Mouse (Mus musculus) MN1 (cell line): Measurements from ENCODE around the gene Atp2b2.

Experiments
- DNase-seq: peaks from one replicate; pipeline ENCODE4 v3.0.0-alpha.2; 2016; ENCODE audit warnings: low spot score

Atp2b2 gene

DNA sequence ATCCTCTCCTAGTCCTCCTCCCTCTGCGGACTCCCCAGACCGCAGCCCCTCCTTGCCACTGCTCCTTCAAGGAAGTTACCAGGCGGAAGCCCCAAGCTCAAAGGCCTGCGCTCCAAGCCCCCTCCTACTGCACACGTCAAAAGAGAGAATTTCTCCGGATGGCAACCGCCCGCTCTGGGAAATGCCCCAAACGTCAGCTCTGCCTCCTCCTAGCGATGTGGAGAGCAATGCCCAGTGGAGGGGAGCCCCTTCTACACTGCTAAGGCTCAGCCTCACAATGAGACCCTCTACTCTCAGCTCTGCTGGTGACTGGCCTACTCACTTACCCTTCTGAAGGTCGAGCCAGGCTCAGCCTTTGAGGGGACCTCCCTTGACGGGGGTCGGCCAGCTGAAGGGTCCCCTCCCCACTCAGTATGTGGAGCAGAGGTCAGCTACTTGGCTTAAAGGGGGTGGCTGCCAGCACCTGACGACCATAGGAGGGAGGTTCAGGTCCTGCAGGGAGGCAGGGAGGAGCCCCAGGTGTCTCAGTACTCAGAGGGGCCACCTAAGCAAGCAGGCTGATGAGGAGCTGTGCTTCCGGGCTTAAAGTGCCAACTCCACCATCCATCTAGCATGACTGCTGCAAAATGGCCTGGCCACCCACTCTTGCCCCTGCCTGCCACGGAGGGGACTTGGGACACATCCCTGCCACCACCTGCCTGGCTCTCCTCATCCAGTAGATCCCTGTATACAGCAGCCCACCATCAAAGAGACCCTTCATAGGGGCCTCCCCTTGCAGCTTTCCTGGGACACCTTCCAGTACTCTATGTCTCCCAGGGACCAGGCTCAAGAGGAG, 152.2 kb downstream of the Atp2b2 start:
- DNase-seq, result no peak

DNA sequence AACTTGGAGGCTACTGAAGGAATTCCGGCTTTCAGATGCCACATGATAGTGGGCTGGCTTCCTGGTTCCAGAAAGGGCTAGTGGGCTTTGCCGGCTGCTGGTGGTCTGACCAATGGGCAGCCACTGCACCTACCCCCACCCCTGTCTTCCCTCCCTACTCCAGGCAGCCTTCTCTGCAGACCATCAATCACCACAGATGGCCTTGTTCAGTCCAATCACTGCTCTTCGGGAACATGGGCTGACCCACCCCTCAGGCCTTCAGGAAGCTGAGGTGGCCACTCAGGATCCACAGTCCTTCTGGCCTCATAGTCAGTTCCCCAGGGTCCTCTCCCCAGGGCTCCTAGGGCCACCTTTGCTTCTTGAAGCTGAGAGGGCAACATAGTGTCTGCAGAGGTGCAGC, 153.2 kb downstream of the Atp2b2 start:
- no peak for DNase-seq

DNA sequence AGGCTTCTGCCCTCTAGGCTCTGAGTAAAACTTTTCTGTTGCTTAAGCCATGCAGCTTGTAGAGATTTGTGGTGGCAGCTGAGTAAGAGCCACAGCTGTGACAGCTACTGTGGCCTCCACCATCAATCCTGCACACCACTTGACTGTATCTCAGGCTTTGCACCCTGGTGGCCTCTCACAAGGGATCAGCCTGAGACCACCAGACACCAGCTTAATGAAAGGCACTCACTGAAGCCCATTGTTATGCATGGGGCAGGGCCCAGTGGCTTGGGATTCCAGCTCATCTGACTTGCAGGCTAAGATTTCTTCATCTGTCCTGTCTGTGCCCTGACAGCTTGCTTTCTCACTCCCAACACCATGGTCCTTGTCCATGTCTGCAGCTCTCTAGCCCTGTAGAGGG, 155.5 kb downstream of the Atp2b2 start:
- no peak for DNase-seq

DNA sequence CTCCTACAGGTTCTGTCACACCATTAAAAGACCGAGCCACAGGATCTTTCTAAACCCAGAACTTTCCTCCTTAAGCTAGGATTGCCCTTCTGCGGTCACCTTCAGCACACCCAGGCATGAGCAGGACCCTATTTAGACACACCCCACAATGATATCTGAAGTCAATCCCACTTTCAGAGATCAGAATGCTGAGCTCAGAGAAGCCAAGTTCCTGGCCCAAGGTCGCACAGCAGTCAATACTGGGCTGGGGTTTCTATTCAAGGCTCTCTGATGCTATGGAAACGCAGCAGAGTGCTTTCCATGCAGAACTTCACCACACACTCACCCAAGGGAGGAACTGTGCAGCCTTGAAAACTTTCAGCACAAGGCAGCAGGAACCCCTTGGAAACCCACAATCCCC, 157.6 kb downstream of the Atp2b2 start:
- no peak for DNase-seq

DNA sequence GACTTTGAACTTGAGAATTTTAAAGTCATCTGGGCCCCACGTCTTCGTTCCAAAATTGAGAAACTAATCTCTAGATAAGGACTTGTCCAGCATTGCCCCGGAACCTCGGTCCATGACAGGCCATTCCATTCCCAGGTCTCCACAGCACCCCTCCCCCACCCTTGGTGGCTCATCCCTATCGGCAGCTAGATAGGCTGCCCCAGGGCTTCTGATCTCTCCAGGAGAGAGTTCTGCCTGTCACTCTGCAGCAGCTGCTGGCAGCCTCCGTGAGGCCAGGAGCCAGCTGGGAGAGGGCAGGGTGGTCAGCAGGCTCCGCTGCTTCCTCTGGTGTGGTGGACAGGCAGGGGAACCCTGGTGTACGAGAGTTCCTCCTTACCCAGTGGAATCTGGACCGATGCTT, 159.2 kb downstream of the Atp2b2 start:
- no peak for DNase-seq

DNA sequence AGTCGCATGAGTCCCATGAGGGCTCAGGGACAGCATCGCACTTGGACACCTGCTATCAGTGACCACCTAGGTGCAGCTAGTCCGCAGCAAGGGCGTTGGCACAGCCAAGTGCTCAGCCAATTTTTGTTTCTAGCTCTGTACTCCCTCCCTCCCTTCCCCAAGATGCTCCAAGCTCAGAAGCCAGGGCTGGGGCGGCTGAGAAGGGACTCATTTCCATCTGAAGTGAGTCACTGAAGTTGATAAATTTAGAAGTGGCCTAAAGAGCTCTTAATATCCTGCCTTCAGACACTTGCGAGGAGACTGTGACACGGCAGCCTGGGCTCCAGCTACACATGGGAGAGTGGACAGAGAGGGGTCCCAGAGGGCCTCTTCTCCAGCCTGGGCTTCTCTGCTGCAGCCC, 160.0 kb downstream of the Atp2b2 start:
- DNase-seq, result no peak

DNA sequence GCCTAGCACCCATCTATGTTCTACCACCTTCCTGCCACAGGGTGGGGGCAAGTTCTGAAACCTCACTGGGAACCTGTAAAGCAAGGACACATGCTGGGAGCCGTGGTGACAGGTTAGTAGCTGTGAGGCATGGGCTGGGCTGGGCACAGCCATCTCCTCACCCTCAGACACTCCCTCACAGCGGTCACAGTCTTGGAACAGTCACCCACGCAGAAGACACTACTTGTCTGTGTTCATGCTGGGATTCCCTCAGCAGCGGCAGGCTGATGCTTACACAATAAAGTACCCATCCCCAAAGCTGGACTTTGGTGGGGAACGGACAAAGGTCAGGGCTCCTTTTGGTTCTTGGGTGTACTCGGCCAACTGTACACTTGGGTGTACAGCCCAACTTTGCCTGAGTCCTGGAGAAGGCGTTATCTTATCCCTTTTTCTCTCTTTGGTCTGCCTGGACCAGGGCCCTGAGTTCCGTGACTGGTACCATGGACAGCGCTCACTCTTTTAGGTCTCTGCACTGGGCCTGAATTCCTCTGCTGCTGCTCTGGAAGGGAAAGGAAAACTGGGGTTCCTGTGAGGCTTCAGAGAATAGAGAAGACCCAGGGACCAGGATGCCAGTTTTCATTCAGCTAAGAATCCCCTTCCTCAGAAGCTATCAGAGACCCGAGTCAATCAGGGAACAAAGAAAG, 160.7 kb downstream of the Atp2b2 start:
- DNase-seq, result no peak

DNA sequence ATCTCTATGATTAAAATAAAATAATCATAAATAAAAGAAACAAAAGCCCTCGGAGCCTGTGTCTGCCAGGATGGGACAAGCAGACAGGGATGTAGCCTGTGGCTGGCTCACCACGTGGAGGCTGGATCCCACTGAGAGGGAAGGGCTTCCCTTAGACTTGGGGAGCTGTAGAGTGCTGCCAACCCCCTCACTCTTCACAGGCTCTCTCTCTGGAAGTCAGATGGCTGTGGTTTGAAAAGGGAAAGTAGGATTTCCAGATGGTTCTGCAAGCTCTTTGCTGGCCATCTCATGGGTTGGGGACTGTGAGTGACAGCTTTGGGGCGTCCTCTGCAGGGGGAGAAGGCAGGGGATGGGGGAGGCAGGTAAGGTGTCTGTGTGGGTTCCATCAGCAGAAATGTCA, 163.0 kb downstream of the Atp2b2 start:
- no peak for DNase-seq

DNA sequence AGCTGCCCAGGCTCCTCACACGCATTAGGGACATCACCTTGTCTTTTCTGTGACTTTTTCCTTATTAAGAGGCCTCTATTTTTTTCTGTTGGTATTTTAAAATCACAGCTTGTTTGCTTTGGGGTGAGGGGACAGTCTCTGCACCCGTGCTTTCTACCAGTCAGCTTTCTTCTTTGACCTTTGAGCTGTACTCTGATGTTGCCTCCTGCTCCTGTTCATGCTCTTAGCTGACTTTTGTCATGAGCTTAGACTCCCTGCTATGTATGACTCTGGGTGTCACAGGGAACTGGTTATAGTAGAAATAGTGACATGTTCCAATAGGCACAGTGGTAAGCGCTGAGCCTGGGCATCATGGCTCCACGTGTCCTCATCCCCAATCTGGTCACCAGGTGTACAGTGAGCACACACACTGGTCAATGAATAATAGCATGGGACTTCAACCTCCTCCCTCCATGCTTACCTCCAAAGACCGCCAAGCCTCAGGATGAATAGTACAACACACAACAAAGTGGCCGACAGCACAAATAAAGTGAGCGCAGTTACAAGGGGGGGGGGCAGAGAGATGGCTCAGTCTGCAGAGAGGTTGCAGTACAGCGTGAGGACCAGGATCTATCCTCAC, 163.8 kb downstream of the Atp2b2 start:
- DNase-seq, result no peak

DNA sequence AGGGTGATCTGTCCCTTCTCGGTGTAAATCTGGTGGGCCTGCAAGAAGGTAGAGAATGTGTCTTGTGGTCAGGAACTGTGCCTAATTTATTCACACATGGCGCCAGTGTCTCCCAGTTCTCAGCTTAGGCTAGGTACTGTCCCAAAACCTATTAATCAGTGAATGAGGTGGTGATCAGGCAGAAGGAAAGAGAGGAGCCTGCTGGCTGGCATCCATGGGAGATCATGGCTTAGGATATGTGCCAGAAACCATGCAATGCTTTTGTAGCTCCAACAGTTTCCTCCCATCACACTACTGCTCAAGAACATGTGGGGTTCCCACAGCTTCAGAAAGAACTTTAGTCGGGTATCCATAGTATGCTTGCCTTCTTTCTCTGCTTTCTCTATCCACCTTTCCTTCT, 165.8 kb downstream of the Atp2b2 start:
- DNase-seq, result no peak

DNA sequence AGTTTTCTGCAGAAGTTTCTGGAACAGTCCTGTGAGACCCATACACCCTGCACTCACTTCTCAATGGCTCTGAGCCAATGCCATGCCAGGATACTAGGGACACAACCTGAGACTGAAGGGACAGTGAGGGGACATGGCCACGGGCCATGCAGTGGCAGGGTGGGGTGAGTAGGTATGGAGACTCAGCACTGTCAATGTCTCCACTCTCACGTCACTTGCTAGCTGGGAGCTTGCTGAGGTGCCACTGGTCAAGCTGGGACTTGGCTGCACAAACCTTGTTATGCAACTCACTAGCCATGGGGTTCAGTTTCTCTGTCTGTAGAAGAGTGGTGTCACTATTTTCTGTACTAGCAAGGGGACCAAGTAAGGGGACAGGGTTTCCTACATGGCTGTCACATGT, 167.2 kb downstream of the Atp2b2 start:
- no peak for DNase-seq

DNA sequence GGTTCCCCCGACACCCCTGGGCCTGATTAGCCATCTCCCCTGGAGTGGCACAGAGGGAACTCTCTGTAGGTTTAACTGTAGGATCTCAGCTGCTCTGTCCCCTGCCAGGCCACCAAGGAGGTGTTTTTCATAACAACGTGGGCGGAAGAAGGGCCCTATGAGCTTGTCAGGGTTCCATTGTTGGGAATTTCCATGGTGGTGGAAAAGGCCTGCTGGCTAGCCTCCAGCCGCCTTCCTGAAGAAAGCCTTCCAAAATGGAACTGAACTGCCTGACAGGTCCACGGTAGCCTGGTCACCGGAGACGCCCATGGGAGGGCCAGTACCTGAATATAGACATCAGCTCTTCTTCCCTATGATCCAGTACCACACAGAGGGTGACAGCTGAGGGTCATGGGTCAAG, 169.8 kb downstream of the Atp2b2 start:
- no peak for DNase-seq

DNA sequence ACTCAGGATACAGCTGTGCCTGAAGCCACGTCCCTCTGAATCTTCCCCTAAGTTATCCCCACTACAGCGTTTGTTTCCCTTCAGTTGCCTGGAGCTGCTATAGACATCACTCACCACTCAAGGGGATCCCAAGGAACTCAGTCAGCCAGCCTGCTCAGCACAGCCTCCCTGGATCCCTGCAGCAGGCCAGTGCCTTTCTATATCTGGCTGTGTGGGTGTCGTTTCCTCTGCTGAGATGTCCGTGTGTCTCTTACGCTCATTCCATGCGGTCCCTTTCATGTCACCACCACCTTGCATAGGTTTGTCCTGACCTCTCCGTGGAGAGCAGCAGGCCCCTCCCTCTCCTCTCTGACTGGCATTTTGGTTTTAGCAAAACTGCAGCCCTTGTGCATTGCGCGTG, 171.6 kb downstream of the Atp2b2 start:
- no peak for DNase-seq

DNA sequence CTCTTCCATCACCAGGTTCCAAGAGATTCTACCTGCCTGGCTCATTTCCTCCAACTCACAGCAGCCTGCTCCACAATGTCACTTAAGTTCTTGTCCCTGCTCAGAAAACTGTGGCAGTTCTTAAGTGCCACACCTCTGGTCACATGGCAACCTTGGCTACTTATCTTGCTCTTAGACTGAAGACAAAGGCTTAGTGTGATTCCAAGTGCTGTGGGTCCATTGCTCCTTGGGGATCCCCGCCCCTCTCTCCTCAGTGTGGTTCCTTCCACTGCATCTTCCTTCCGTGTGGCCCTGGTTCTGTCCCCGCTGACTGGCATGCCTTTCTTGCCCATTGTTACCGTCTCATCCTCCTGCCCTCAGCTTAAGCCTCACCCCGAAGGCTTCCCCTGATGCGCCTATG, 173.9 kb downstream of the Atp2b2 start:
- no peak for DNase-seq

DNA sequence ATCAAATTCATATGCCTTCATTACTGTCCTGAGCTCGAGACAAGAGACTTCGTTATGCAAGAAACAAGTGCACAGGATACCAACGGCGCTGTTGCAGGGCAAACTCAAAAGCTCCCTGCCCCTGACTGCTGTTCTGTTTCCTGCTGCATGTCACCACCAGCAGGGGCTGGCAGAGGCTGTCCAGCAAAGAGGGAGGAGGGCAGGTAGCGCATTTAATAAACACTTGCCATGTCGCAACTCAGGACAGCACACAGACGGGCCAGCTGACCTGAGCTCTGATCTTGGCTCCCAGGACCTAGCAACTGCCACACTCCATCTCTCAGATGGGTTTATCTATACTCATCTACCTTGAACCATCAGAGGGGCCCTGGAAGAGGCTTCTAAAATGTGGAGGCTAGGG, 176.7 kb downstream of the Atp2b2 start:
- DNase-seq, result no peak

DNA sequence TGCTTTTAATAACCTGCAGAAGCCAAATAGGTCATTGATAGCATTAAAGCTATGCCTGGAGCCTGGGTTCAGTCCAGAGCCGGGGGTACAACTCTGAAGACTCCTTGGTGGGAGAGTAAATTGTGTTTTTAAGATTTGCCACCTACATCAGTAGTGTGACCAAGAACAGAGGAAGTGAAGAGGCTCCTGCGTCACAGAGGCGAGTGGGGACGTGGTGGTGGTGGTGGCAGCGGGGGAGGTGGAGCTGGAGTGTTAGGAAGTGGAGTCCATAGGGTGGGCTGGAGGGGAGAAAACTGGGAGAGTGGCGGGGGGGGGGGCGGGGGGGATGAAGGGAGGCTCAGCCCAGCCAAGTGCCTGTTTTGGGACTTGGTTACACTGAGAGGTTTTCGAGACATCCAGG, 177.6 kb downstream of the Atp2b2 start:
- DNase-seq, result no peak

DNA sequence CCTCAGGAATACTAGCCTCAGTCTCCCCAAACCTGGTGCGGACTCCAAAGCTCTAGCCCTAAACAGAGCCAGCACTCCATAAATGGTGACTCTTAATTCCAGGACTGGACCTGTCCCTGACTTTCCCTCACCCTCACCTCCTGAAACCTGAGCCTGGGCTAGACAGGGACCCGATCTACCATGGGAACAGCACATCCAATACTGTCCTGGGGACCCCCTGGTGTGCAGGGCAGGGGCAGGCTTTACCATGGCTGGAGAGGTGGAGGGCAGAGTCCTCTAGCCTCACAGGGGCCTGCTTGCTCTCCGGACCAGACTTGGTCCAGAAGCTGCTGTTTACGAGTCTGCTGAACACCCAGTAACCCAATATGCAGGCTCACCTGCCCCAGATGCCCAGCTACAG, 179.5 kb downstream of the Atp2b2 start:
- no peak for DNase-seq

DNA sequence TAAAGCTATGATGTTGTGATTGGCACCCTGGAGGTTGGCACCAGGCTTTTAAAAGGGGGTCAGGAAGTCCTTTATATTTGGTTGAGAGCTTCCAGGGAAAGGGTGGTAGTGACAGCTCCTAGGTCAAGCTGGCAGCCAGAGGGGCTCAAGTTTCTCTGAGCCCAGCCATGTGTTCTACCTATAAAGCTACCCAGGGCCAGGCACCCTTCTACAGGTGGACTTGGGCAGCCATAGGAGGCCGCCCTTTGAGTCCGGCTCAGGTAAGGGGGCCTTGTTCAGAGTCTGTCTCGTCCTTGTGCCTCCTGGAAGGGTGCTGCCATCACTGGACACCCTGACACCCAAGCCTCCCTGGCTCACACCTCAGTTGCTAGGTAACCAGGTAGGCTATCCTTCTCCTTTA, 180.5 kb downstream of the Atp2b2 start:
- no peak for DNase-seq

DNA sequence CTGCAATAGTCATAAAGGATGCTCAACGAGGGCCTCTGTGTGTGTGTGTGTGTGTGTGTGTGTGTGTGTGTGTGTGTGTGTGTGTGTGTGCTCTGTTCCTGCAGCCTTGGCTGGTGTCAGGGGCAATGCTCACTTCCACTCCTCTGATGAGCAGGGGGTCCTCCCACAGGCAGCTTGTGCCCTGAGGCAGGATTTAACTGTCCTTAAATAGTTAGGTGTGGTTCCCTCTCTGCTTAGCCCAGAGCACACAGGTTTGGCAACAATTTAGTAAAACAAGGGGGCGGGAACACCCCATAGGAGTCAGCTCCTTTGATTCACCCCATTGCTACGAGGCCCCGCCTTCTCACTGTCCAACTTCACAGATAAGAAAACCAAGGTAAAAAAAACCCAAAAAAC, 181.0 kb downstream of the Atp2b2 start:
- DNase-seq, result no peak

DNA sequence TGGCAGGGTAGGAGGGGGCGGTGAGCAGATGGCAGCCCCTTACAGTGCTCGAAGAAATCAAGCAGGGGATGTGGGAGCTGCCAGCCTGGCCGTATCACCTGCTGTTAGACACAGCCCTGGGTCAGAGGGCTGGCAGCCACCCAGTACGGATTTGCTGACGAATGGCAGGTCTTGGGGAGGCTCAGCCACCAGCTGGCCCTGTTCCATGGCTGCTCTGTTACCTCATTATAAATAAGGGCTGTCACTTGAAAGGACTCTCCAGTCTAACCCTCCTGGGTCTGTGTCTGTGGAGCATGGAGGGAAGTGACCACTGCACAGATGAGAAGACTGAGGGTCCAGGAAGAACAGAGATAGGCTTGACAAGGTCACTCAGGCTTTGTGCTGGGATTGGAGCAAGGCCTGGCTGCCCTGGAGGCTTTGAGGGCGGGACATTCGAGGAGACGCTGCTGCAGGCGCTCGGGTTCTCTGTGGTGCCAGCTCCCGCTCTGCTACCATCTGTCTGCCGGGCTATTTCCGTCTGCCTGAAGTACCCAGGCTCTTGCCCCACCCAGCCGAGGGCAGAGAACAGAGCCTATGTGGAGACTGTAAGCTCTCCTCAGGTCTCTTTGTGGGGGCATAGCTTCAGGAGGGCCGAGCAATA, 181.6 kb downstream of the Atp2b2 start:
- no peak for DNase-seq

DNA sequence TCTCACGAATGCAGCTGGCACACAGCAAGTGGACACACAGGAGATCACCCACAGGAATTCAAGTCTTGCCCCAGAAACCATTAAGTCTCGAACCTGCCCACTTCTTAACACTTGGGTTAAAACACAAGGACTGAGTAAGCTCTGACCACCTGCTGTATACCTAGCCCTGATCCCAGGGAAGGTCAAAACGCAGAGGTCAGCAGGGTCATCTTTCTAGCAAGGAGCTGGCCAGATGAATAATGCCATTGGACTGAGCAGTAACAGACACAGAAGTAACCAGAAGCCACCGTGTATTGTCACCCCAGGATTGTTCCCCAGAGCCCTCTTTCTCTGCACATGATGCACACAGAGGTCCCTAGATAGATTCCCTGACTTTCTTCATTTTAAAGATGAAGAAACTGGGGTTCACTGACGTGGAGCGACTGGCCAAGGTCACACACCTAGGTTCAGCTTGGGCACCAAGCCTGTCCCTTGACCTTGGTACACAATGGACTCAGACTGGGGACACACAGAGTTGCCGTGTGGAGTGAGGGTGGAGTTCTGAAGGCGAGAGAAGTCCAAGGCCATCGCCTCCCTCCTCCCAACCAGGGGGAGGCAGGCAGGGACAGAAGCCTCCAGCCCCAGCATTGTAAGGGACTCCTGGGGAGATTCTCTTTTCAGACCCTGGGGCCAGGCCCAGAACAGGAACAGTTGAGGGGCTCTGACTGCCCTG, 182.2 kb downstream of the Atp2b2 start:
- DNase-seq, result no peak

DNA sequence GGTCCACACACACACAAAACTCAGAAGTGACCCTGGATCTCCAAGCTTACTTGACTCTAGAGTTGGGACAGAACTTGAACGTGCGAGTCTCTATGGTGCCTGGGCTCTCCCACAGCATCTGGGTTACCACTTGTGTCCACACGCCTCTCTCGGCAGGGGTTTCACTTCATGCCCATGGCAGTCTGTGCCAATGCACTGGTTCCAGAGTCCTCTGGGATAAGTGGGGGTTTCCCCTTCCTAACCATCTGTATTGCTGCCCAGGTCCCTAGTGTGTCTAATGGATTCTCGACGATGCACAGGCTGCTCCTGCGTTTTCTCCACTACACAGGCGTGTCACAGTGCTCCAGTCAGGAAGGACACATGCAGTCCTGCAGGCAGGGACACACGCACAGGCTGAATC, 184.1 kb downstream of the Atp2b2 start:
- no peak for DNase-seq
